In the genomic region with DNA sequence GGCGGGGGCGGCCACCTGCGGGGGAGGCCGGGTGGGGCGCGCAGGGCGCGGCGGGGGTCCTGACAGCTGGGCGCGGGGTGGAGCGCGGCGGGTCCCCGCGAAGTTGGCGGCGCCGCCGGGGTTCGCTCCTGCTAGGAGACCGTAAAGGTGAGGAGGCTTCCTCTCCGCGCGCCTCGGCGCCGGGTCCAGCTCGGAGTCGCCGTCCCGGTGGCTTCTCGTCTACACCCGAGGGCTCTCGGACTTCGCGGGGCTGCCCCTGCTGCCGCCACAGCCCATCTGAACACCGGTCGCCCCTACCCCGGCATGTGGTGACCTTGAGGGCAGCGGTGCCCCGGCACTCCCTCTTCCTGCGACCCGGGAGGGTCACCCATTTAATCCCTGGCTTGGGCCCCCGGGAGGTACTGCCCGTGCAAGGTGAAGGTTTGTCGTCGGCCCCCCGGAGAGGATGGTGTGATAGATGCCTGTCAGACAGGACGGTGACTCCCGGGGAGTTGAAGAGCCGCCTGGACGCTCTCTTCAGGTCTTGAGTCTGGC, we compare ENCODE assay signal across 8 mouse cellular contexts. TPM values are rescaled to one million over a fixed set of nuclear protein-coding genes. Genes with fewer than 3 reads are reported as not detected.
DNase-seq lines count a peak whose midpoint lies in the region; ATAC-seq lines count a peak whose summit lies in the region.

No protein-coding gene starts in this region.

- H3K4me2 ChIP-seq in forebrain, embryonic 14.5 days (ENCODE audit: low read length) = peak overlapping the region; percentile 97
- peak overlapping the region; percentile 92 for H3K4me2 ChIP-seq in hindbrain, embryonic 11.5 days (replicated peaks; ENCODE audit: low read depth, low read length)

- peak overlapping the region; percentile 93 for H3K4me3 ChIP-seq in forebrain, embryonic 14.5 days (ENCODE audit: low read depth, low read length)
- peak overlapping the region; percentile 92 for H3K4me3 ChIP-seq in hindbrain, embryonic 11.5 days (ENCODE audit: low read depth, low read length)

- H3K27ac ChIP-seq in forebrain, embryonic 14.5 days (ENCODE audit: low read depth, low read length) = peak overlapping the region; percentile 99
- peak overlapping the region; percentile 99 for H3K27ac ChIP-seq in hindbrain, embryonic 11.5 days (ENCODE audit: low read depth, low read length)

- H3K4me1 ChIP-seq in forebrain, embryonic 14.5 days (ENCODE audit: control insufficient read depth, insufficient read depth, low read length) = no peaks in the 10 kb centered on the region; the same call in 1 of the 2 replicates
- H3K4me1 ChIP-seq in hindbrain, embryonic 11.5 days (replicated peaks; ENCODE audit: control insufficient read depth, insufficient read depth, low read length) = no peaks in the 10 kb centered on the region

- WGBS in forebrain, embryonic 14.5 days = under 1% methylated on average over 46 of the region's 54 CpGs
- under 1% methylated on average over 30 of the region's 54 CpGs for WGBS in hindbrain, embryonic 11.5 days

- no peaks in the 10 kb centered on the region for H3K36me3 ChIP-seq in forebrain, embryonic 14.5 days (ENCODE audit: control insufficient read depth, insufficient read depth, low read length)
- no peaks in the 10 kb centered on the region for H3K36me3 ChIP-seq in hindbrain, embryonic 11.5 days (ENCODE audit: control insufficient read depth, insufficient read depth, low read length)

- no peaks in the 10 kb centered on the region for H3K9me3 ChIP-seq in forebrain, embryonic 14.5 days (replicated peaks; ENCODE audit: control insufficient read depth, low read length)
- no peaks in the 10 kb centered on the region for H3K9me3 ChIP-seq in hindbrain, embryonic 11.5 days (ENCODE audit: control insufficient read depth, low read length)

- peak; percentile 29 to 30 for DNase-seq in frontal cortex, postnatal 14 days (ENCODE audit: low spot score in 2 of 2)
- no peak for DNase-seq in frontal cortex, adult 2 months (ENCODE audit: extremely low spot score in 1 of 2, low spot score in 1 of 2)
- peak; percentile 40 for DNase-seq in adrenal gland, postnatal 25 days
- peak; percentile 39 for DNase-seq in forebrain, embryonic 14.5 days (ENCODE audit: low spot score)
- DNase-seq in hindbrain, embryonic 11.5 days (ENCODE audit: low spot score) = peak; percentile 55
- peak; percentile 51 for DNase-seq in liver
- DNase-seq in thymus, adult 18-20 months = peak; percentile 52

- H3K27me3 ChIP-seq in forebrain, embryonic 14.5 days (replicated peaks; ENCODE audit: control insufficient read depth, insufficient read depth, low read length) = no peaks in the 10 kb centered on the region
- no peaks in the 10 kb centered on the region for H3K27me3 ChIP-seq in hindbrain, embryonic 11.5 days (ENCODE audit: control insufficient read depth, insufficient read depth, low read length)

- H3K9ac ChIP-seq in forebrain, embryonic 14.5 days (ENCODE audit: low read length) = peak overlapping the region; percentile 93
- peak overlapping the region; percentile 90 for H3K9ac ChIP-seq in hindbrain, embryonic 11.5 days (ENCODE audit: low read depth, low read length)

- ATAC-seq in forebrain, embryonic 14.5 days = peak; percentile 6
- ATAC-seq in hindbrain, embryonic 11.5 days (ENCODE audit: low FRiP score) = peak; percentile 7; the same call in 1 of the 2 replicates
- ATAC-seq in monocyte, adult 5-6 weeks (replicated peaks; ENCODE audit: insufficient number of reproducible peaks, low FRiP score, low TSS enrichment, poor library complexity, severe bottlenecking) = peak; percentile 7; the same call in 1 of the 2 replicates

RNA-seq across cellular contexts. Expression of gene Atp2b1, which starts 1.3 kb away (rescaled TPM):
- polyA plus RNA-seq in frontal cortex, adult 2 months (2012; rRNA removed) = 352 and 359 TPM in 2 replicates
- 48.2 and 54.6 TPM in 2 replicates for total RNA-seq in adrenal gland, postnatal 25 days (2021)
- polyA plus RNA-seq in forebrain, embryonic 14.5 days (2014; fragmentation: Nextera tagmentation; extraction: Ambion mirVana) = 103 and 136 TPM in 2 replicates
- polyA plus RNA-seq in hindbrain, embryonic 11.5 days (2014; fragmentation: Nextera tagmentation; extraction: Ambion mirVana) = 112 and 128 TPM in 2 replicates
- total RNA-seq in monocyte, adult 5-6 weeks (2017) = 167 to 305 TPM (median 212 TPM) in 3 replicates

Comparison
In these comparisons a context has a peak if more than half of its experiments do, and no peak if none do; other contexts are left out.
1. DNase-seq: peak in frontal cortex, postnatal 14 days (2 of 2), adrenal gland, postnatal 25 days (single experiment), forebrain, embryonic 14.5 days (single experiment), hindbrain, embryonic 11.5 days (single experiment), liver (single experiment) and thymus, adult 18-20 months (2 of 2); none in frontal cortex, adult 2 months (0 of 2).
2. Peak in every context shown above with its lines, with median percentiles within 50 percentile points of each other: ATAC-seq.